Mouse (Mus musculus) MEL (cell line): ENCODE results near the gene Cdkn2d.
A peak's percentile ranks its signal among the peaks of the same experiment; 100 is the strongest.

Source experiments
- CTCF ChIP-seq, 3 experiments: IDR thresholded peaks in 2 of 3; conservative IDR thresholded peaks in 1 of 3; 2 replicates each; pipeline ENCODE4 v1.5.1; 2011 to 2012; ENCODE audit warnings: low read length in 3 of 3, low read depth in 2 of 3, mild to moderate bottlenecking in 2 of 3, improper control_type of control experiment in 1 of 3, inconsistent platforms in 1 of 3, mixed read lengths in 1 of 3, moderate library complexity in 1 of 3; ENCODE audit not compliant: control insufficient read depth in 1 of 3, insufficient read depth in 1 of 3, poor library complexity in 1 of 3, severe bottlenecking in 1 of 3
- EP300 ChIP-seq, 2 experiments: IDR thresholded peaks; 2 replicates each; pipeline ENCODE4 v1.6.1; 2011; ENCODE audit warnings: improper control_type of control experiment in 2 of 2, low read length in 2 of 2, low read depth in 1 of 2, mild to moderate bottlenecking in 1 of 2
- GATA1 ChIP-seq: IDR thresholded peaks from 2 replicates; pipeline ENCODE4 v1.6.1; 2011; ENCODE audit warnings: low read depth, low read length, improper control_type of control experiment
- MXI1 ChIP-seq: IDR thresholded peaks from 2 replicates; pipeline ENCODE4 v1.6.1; 2011; ENCODE audit warnings: mild to moderate bottlenecking, low read depth, low read length, improper control_type of control experiment
- MYB ChIP-seq: IDR thresholded peaks from 2 replicates; pipeline ENCODE4 v1.6.1; 2011; ENCODE audit warnings: mild to moderate bottlenecking, low read depth, low read length, improper control_type of control experiment
- POLR2A ChIP-seq, 2 experiments: IDR thresholded peaks; 2 replicates each; pipeline ENCODE4 v1.6.1; 2011 to 2012; ENCODE audit warnings: low read length in 2 of 2, mild to moderate bottlenecking in 2 of 2, control low read depth in 1 of 2, improper control_type of control experiment in 1 of 2, low read depth in 1 of 2, moderate library complexity in 1 of 2; ENCODE audit not compliant: control insufficient read depth in 1 of 2, insufficient read depth in 1 of 2, poor library complexity in 1 of 2
- TCF12 ChIP-seq: IDR thresholded peaks from 2 replicates; pipeline ENCODE4 v1.6.1; 2014; ENCODE audit warnings: low read depth, mild to moderate bottlenecking, inconsistent platforms, low read length, improper control_type of control experiment, moderate library complexity
- ZKSCAN1 ChIP-seq: IDR thresholded peaks from 2 replicates; pipeline ENCODE4 v1.6.1; 2012; ENCODE audit warnings: low read depth, mild to moderate bottlenecking, inconsistent platforms, low read length, improper control_type of control experiment, moderate library complexity
- ZNF384 ChIP-seq: IDR thresholded peaks from 2 replicates; pipeline ENCODE4 v1.6.1; 2012; ENCODE audit warnings: low read depth, mild to moderate bottlenecking, inconsistent platforms, low read length, improper control_type of control experiment

GRCm38 (mm10) chr9:21321513-21321835 lies 30.3 kb upstream of the Cdkn2d start:
- TF ChIP-seq POLR2A (IDR thresholded peaks at IDR 0.05; ENCODE audit: control insufficient read depth in 1 of 2, insufficient read depth in 1 of 2, low read depth in 1 of 2, low read length in 2 of 2, poor library complexity in 1 of 2) (0 out of 4 replicates have a peak, but pooled peaks of 1 of the 2 experiments have one; percentile 22), CTCF (IDR thresholded peaks at IDR 0.05 in 2 of 3, conservative IDR thresholded peaks at IDR 0.05 in 1 of 3; ENCODE audit: control insufficient read depth in 1 of 3, insufficient read depth in 1 of 3, low read depth in 2 of 3, low read length in 3 of 3, poor library complexity in 1 of 3, severe bottlenecking in 1 of 3) (no peak), GATA1 (peak; percentile 60), ZKSCAN1 (no peak), TCF12 (no peak), ZNF384 (no peak; the same call in 1 of the 2 replicates), MXI1 (no peak), MYB (no peak), EP300 (IDR thresholded peaks at IDR 0.05; ENCODE audit: low read depth in 1 of 2, low read length in 2 of 2) (peak in 1 of 2 experiments; percentile 5; a peak in 2 of 4 replicates)
